Mouse (Mus musculus): ENCODE results near the gene Prdm10.

DNA sequence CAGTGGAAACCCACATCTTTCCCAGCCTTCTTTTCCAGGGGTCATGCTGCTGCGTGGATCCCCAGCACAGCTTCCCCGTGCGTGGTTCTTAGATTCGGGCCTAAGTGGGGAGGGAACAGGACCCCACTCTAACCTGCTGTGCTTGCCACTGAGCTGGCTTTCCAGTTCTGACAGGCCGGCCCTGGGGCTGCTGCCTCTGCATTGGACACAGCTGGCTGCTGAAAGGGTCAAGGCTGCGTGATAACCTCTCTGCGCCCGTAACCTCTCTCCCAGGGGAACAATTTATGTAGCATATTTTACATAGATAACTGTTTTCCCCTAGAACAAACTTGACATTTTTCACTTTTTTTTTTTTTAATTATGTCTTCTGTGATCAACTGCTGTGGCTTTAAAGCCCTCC, 84.7 kb downstream of the Prdm10 start:
- TF ChIP-seq GATA1 (IDR thresholded peaks at IDR 0.05; ENCODE audit: borderline replicate concordance, low read length), result no peak
- TF ChIP-seq FLI1 (IDR thresholded peaks at IDR 0.05; ENCODE audit: low read length), result no peak

Data from megakaryocyte, embryonic 14.5 days (primary cell).